In genomic region chr10:77031768-77032375, GRCm38 (mm10) we compare ENCODE assay signal across 8 mouse cellular contexts. TPM values are rescaled to one million over a fixed set of nuclear protein-coding genes. Genes with fewer than 3 reads are reported as not detected.
DNase-seq lines count a peak whose midpoint lies in the region; ATAC-seq lines count a peak whose summit lies in the region.

Gene Slc19a1 (plus strand): TSS chr10:77032241.

- H3K4me3 ChIP-seq in hindbrain, embryonic 16.5 days (ENCODE audit: low read length), result peak within 1 kb of the TSS; percentile 66
- H3K4me3 ChIP-seq in neural tube, embryonic 13.5 days, result peak within 1 kb of the TSS; percentile 54

- H3K27me3 ChIP-seq in hindbrain, embryonic 16.5 days (replicated peaks; ENCODE audit: control insufficient read depth, insufficient read depth, low read length), result no peaks in the 10 kb centered on the region
- peaks cover 5% of the 10 kb centered on the region for H3K27me3 ChIP-seq in neural tube, embryonic 13.5 days

- intact Hi-C loops in left cerebral cortex, postnatal 14 days (cut with DNase I), result no loop called here

- H3K27ac ChIP-seq in hindbrain, embryonic 16.5 days (ENCODE audit: low read depth, low read length), result peak within 1 kb of the TSS; percentile 74
- peak within 1 kb of the TSS; percentile 63 for H3K27ac ChIP-seq in neural tube, embryonic 13.5 days (replicated peaks)

- ATAC-seq in hindbrain, embryonic 16.5 days, result peak; percentile 3
- no peak for ATAC-seq in neural tube, embryonic 13.5 days (ENCODE audit: low read depth)

- peak within 1 kb of the TSS; percentile 84 for H3K4me2 ChIP-seq in hindbrain, embryonic 16.5 days (ENCODE audit: low read length)
- H3K4me2 ChIP-seq in neural tube, embryonic 13.5 days, result peak within 1 kb of the TSS; percentile 68

- WGBS in hindbrain, embryonic 16.5 days, result 39% methylated on average over 13 of the region's 13 CpGs
- WGBS in neural tube, embryonic 13.5 days, result 41% methylated on average over 13 of the region's 13 CpGs

- peak within 1 kb of the TSS; percentile 65 for H3K9ac ChIP-seq in hindbrain, embryonic 16.5 days (ENCODE audit: low read depth, low read length)
- H3K9ac ChIP-seq in neural tube, embryonic 13.5 days, result peak within 1 kb of the TSS; percentile 69

- H3K36me3 ChIP-seq in hindbrain, embryonic 16.5 days (ENCODE audit: control insufficient read depth, insufficient read depth, low read length), result no peaks in the 10 kb centered on the region
- H3K36me3 ChIP-seq in neural tube, embryonic 13.5 days, result no peaks in the 10 kb centered on the region

- no peaks in the 10 kb centered on the region for H3K9me3 ChIP-seq in hindbrain, embryonic 16.5 days (ENCODE audit: control insufficient read depth, low read length)
- H3K9me3 ChIP-seq in neural tube, embryonic 13.5 days, result no peaks in the 10 kb centered on the region

- H3K4me1 ChIP-seq in hindbrain, embryonic 16.5 days (ENCODE audit: control insufficient read depth, insufficient read depth, low read depth, low read length), result peaks cover 13% of the 10 kb centered on the region
- H3K4me1 ChIP-seq in neural tube, embryonic 13.5 days (replicated peaks), result peaks cover 26% of the 10 kb centered on the region

- peak; percentile 27 for DNase-seq in cerebellum, adult 11 months
- DNase-seq in cerebellum, postnatal 4 days (ENCODE audit: low spot score in 2 of 2), result no peak
- peak; percentile 19 for DNase-seq in thymus, postnatal 14 days
- DNase-seq in thymus, postnatal 10 days (ENCODE audit: low spot score in 2 of 2), result no peak
- no peak for DNase-seq in left cerebral cortex, postnatal 14 days (ENCODE audit: low spot score in 2 of 2)
- DNase-seq in urinary bladder, postnatal 36 days (ENCODE audit: low spot score in 2 of 2), result no peak

RNA-seq across cellular contexts. Expression of gene Slc19a1, which starts in this region (rescaled TPM):
- polyA plus RNA-seq in hindbrain, embryonic 16.5 days (2015; fragmentation: Nextera tagmentation; extraction: Ambion mirVana), result 45.1 and 49.6 TPM in 2 replicates
- 10 to 100 TPM; 27.9 to 28.4 TPM for total RNA-seq in left cerebral cortex, postnatal 14 days (2021)
- polyA plus RNA-seq in neural tube, embryonic 13.5 days (2015; fragmentation: Nextera tagmentation; extraction: Ambion mirVana), result 33.9 and 34.9 TPM in 2 replicates

Comparison
In these comparisons a context has a peak if more than half of its experiments do, and no peak if none do; other contexts are left out.
1. DNase-seq: peak in cerebellum, adult 11 months (single experiment) and thymus, postnatal 14 days (single experiment); none in cerebellum, postnatal 4 days (0 of 2), thymus, postnatal 10 days (0 of 2), left cerebral cortex, postnatal 14 days (0 of 2) and urinary bladder, postnatal 36 days (0 of 2).